Mouse (Mus musculus) retina, postnatal 1 day (tissue): ENCODE data around the gene Rbsn.

Experiments used
- DNase-seq: peaks from one replicate; pipeline ENCODE4 v3.0.0-alpha.2; 2012

The Rbsn gene

GRCm38 (mm10) chr6:92214773-92215449, at the start of gene Rbsn:
Gene Rbsn (minus strand): TSS chr6:92214925.
- peak; percentile 95 for DNase-seq

- no peak for DNase-seq
Observed at GRCm38 (mm10) chr6:92261162-92261843, 46.6 kb upstream of the Rbsn start.

- no peak for DNase-seq
Observed at GRCm38 (mm10) chr6:92255346-92255745, 40.6 kb upstream of the Rbsn start.

- DNase-seq: no peak
Observed at GRCm38 (mm10) chr6:92253253-92253870, 38.6 kb upstream of the Rbsn start.

GRCm38 (mm10) chr6:92247215-92247919, 32.6 kb upstream of the Rbsn start:
- no peak for DNase-seq

GRCm38 (mm10) chr6:92246335-92246734, 31.6 kb upstream of the Rbsn start:
- DNase-seq: no peak

GRCm38 (mm10) chr6:92244591-92244990, 29.9 kb upstream of the Rbsn start, which contains the start of gene Trh:
Gene Trh (minus strand): TSS chr6:92244650.
- peak; percentile 29 for DNase-seq

- peak; percentile 61 for DNase-seq
Observed at GRCm38 (mm10) chr6:92241178-92241906, 26.6 kb upstream of the Rbsn start.

- no peak for DNase-seq
Observed at GRCm38 (mm10) chr6:92235036-92235435, 20.3 kb upstream of the Rbsn start.

- no peak for DNase-seq
Observed at GRCm38 (mm10) chr6:92231762-92232161, 17.0 kb upstream of the Rbsn start.

- DNase-seq: no peak
Observed at GRCm38 (mm10) chr6:92231356-92231755, 16.6 kb upstream of the Rbsn start.

GRCm38 (mm10) chr6:92229586-92229985, 14.9 kb upstream of the Rbsn start:
- no peak for DNase-seq

- DNase-seq: no peak
Observed at GRCm38 (mm10) chr6:92229103-92229502, 14.4 kb upstream of the Rbsn start.

GRCm38 (mm10) chr6:92224981-92225380, 10.3 kb upstream of the Rbsn start:
- DNase-seq: no peak

GRCm38 (mm10) chr6:92222021-92222420, 7.3 kb upstream of the Rbsn start:
- DNase-seq: no peak

GRCm38 (mm10) chr6:92221604-92222003, 6.9 kb upstream of the Rbsn start:
- no peak for DNase-seq

- DNase-seq: peak; percentile 54
Observed at GRCm38 (mm10) chr6:92219445-92219844, 4.7 kb upstream of the Rbsn start.

- DNase-seq: no peak
Observed at GRCm38 (mm10) chr6:92214055-92214772, 511 bp downstream of the Rbsn start.

GRCm38 (mm10) chr6:92199414-92199813, 15.3 kb downstream of the Rbsn start:
- DNase-seq: no peak

GRCm38 (mm10) chr6:92184178-92184577, 30.5 kb downstream of the Rbsn start:
- no peak for DNase-seq

- peak; percentile 85 for DNase-seq
Observed at GRCm38 (mm10) chr6:92183621-92184131, 31.0 kb downstream of the Rbsn start, which contains the start of gene Mrps25. Gene Mrps25 (minus strand): TSS chr6:92184033.

- no peak for DNase-seq
Observed at GRCm38 (mm10) chr6:92176450-92176849, 38.3 kb downstream of the Rbsn start.
